ENCODE assay signal across 15 mouse cellular contexts in genomic region chr5:139220610-139221009, GRCm38 (mm10). TPM values are rescaled to one million over a fixed set of nuclear protein-coding genes. Genes with fewer than 3 reads are reported as not detected.
DNase-seq lines count a peak whose midpoint lies in the region; ATAC-seq and TF ChIP-seq lines count a peak whose summit lies in the region.
"Had no signal": no experiment of that assay in that cellular context is flagged by ENCODE, and none has a peak within 500 bp of the region (broad histone marks: within the 10 kb centered on the region; RNA-seq: fewer than 3 reads in every experiment).

No protein-coding gene starts in this region.

- peak; percentile 92 for ATAC-seq in lung, postnatal 0 days
- ATAC-seq in monocyte, adult 5-6 weeks (replicated peaks; ENCODE audit: insufficient number of reproducible peaks, low FRiP score, low TSS enrichment, poor library complexity, severe bottlenecking) = no peak
- ATAC-seq: forebrain, embryonic 14.5 days; Patski had no signal

- WGBS in heart, embryonic 10.5 days = 80% methylated on average over 4 of the region's 4 CpGs
- WGBS in lung, postnatal 0 days = 58% methylated on average over 4 of the region's 4 CpGs

- H3K27ac ChIP-seq in left cerebral cortex, adult 2 months = peak overlapping the region; percentile 38; the same call in 1 of the 2 replicates
- peak overlapping the region; percentile 32; the same call in 1 of the 2 replicates for H3K27ac ChIP-seq in heart, embryonic 10.5 days
- H3K27ac ChIP-seq in lung, postnatal 0 days (ENCODE audit: low read length) = peak overlapping the region; percentile 66; the same call in 1 of the 2 replicates
- H3K27ac ChIP-seq: hindbrain, embryonic 15.5 days; neural tube, embryonic 15.5 days had no signal

- TF ChIP-seq CTCF in left cerebral cortex, adult 2 months (IDR thresholded peaks at IDR 0.05) = no peak
- no peak for TF ChIP-seq CTCF in lung, postnatal 0 days (IDR thresholded peaks at IDR 0.05)

- H3K9me3 ChIP-seq in heart, embryonic 10.5 days = no peaks in the 10 kb centered on the region
- no peaks in the 10 kb centered on the region for H3K9me3 ChIP-seq in lung, postnatal 0 days (ENCODE audit: low read length)
- H3K9me3 ChIP-seq: hindbrain, embryonic 15.5 days; megakaryocyte, embryonic 14.5 days; neural tube, embryonic 15.5 days had no signal

- no peaks in the 10 kb centered on the region for H3K27me3 ChIP-seq in heart, embryonic 10.5 days (ENCODE audit: insufficient read depth, poor library complexity, severe bottlenecking)
- H3K27me3 ChIP-seq in lung, postnatal 0 days (replicated peaks; ENCODE audit: insufficient read depth, low read length) = no peaks in the 10 kb centered on the region
- H3K27me3 ChIP-seq: hindbrain, embryonic 15.5 days; megakaryocyte, embryonic 14.5 days; neural tube, embryonic 15.5 days; Patski had no signal

- H3K4me2 ChIP-seq in lung, postnatal 0 days (replicated peaks; ENCODE audit: low read depth, low read length) = no peak overlapping the region
- H3K4me2 ChIP-seq: hindbrain, embryonic 15.5 days; neural tube, embryonic 15.5 days had no signal

- H3K36me3 ChIP-seq in heart, embryonic 10.5 days = peaks cover 63% of the 10 kb centered on the region
- peaks cover 20% of the 10 kb centered on the region; the same call in 1 of the 2 replicates for H3K36me3 ChIP-seq in lung, postnatal 0 days (ENCODE audit: insufficient read depth, low read length)

- TF ChIP-seq EP300 in lung, postnatal 0 days (IDR thresholded peaks at IDR 0.05) = peak; percentile 80

- peak; percentile 28 for DNase-seq in gastrocnemius, postnatal 25 days
- no peak for DNase-seq in gastrocnemius, adult 8-10 months (ENCODE audit: low spot score in 2 of 2)
- no peak for DNase-seq in left cerebral cortex, adult 2 months (ENCODE audit: extremely low spot score in 1 of 2, low spot score in 2 of 2)
- DNase-seq in left cerebral cortex, postnatal 25 days (ENCODE audit: low spot score in 2 of 2) = no peak
- no peak for DNase-seq in heart, embryonic 10.5 days (ENCODE audit: low spot score)
- peak; percentile 56 for DNase-seq in lung, postnatal 0 days (ENCODE audit: low spot score)
- DNase-seq in left cerebral cortex, adult 11 months (ENCODE audit: low spot score) = no peak
- DNase-seq: cerebellum, adult 18-20 months; spleen, adult 18-20 months had no signal

- intact Hi-C loops in left cerebral cortex, adult 2 months (cut with DNase I) = no loop called here
- intact Hi-C loops in left cerebral cortex, postnatal 25 days (cut with DNase I) = no loop called here

- H3K9ac ChIP-seq in lung, postnatal 0 days (replicated peaks; ENCODE audit: low read depth) = no peak overlapping the region
- H3K9ac ChIP-seq: hindbrain, embryonic 15.5 days; neural tube, embryonic 15.5 days had no signal

- no peak overlapping the region for H3K4me3 ChIP-seq in left cerebral cortex, adult 2 months
- no peak overlapping the region for H3K4me3 ChIP-seq in heart, embryonic 10.5 days
- no peak overlapping the region for H3K4me3 ChIP-seq in lung, postnatal 0 days (ENCODE audit: low read depth, low read length)
- H3K4me3 ChIP-seq: hindbrain, embryonic 15.5 days; megakaryocyte, embryonic 14.5 days; neural tube, embryonic 15.5 days had no signal

- H3K4me1 ChIP-seq in heart, embryonic 10.5 days = 0 out of 2 replicates have a peak, but pooled peaks cover 4% of the 10 kb centered on the region
- no peaks in the 10 kb centered on the region; the same call in 1 of the 2 replicates for H3K4me1 ChIP-seq in lung, postnatal 0 days (ENCODE audit: insufficient read depth, low read depth, low read length)
- H3K4me1 ChIP-seq: hindbrain, embryonic 15.5 days; neural tube, embryonic 15.5 days had no signal

RNA-seq across cellular contexts. Expression of gene Sun1, which starts 20.2 kb away (rescaled TPM):
- total RNA-seq in gastrocnemius, postnatal 25 days (2021) = 10 to 100 TPM; 33.2 to 35.6 TPM
- total RNA-seq in gastrocnemius, adult 8-10 months (2022) = 10 to 100 TPM; 33.7 to 44.4 (median 41.2) TPM
- total RNA-seq in left cerebral cortex, adult 2 months (2021) = 100 to 1,000 TPM; 135 to 147 TPM
- total RNA-seq in left cerebral cortex, postnatal 25 days (2021) = 100 to 1,000 TPM; 115 to 136 TPM
- 40.3 and 43.8 TPM in 2 replicates for polyA plus RNA-seq in heart, embryonic 10.5 days (2016; fragmentation: Nextera tagmentation; extraction: Ambion mirVana)
- 35.1 and 37.6 TPM in 2 replicates for polyA plus RNA-seq in lung, postnatal 0 days (2015; fragmentation: Nextera tagmentation; extraction: Ambion mirVana)
- 62.9 to 89.5 TPM (median 80.2 TPM) in 3 replicates for total RNA-seq in monocyte, adult 5-6 weeks (2017)

RNA-seq across cellular contexts. Expression of gene Get4, which starts 31.5 kb away (rescaled TPM):
- 10 to 100 TPM; 28.7 to 30.3 TPM for total RNA-seq in gastrocnemius, postnatal 25 days (2021)
- total RNA-seq in gastrocnemius, adult 8-10 months (2022) = 10 to 100 TPM; 32.8 to 36.4 (median 34.1) TPM
- total RNA-seq in left cerebral cortex, adult 2 months (2021) = 10 to 100 TPM; 44.8 to 48.9 TPM
- 10 to 100 TPM; 45.1 to 50.7 TPM for total RNA-seq in left cerebral cortex, postnatal 25 days (2021)
- polyA plus RNA-seq in heart, embryonic 10.5 days (2016; fragmentation: Nextera tagmentation; extraction: Ambion mirVana) = 193 and 205 TPM in 2 replicates
- polyA plus RNA-seq in lung, postnatal 0 days (2015; fragmentation: Nextera tagmentation; extraction: Ambion mirVana) = 151 and 170 TPM in 2 replicates
- 20.5 to 26.5 TPM (median 21.0 TPM) in 3 replicates for total RNA-seq in monocyte, adult 5-6 weeks (2017)

Comparison
In these comparisons a context has a peak if more than half of its experiments do, and no peak if none do; other contexts are left out.
1. DNase-seq: peak in gastrocnemius, postnatal 25 days (single experiment) and lung, postnatal 0 days (single experiment); none in gastrocnemius, adult 8-10 months (0 of 2), left cerebral cortex, adult 2 months (0 of 2), left cerebral cortex, postnatal 25 days (0 of 2), heart, embryonic 10.5 days (single experiment) and left cerebral cortex, adult 11 months (single experiment).
2. Peak in every context shown above with its lines, with median percentiles within 50 percentile points of each other: H3K27ac ChIP-seq.